Mouse (Mus musculus) frontal cortex, adult 2 months (tissue): ENCODE results near the gene Flt1. TPM values are rescaled to one million over a fixed set of nuclear protein-coding genes. Genes with fewer than 3 reads are reported as not detected.

Experiments used
- DNase-seq, 2 experiments: peaks; one replicate each; pipeline ENCODE4 v3.0.0; 2022; ENCODE audit warnings: low spot score in 1 of 2; ENCODE audit errors: extremely low spot score in 1 of 2
- polyA plus RNA-seq: library from polyadenylated mRNA; depleted of rRNA; stranded (reverse); fragments of >200 nt; gene quantifications from 2 replicates; pipeline ENCODE4 v1.2.3, GENCODE M21; 2012

The Flt1 gene
- polyA plus RNA-seq, 1 experiment = 29.7 TPM

DNA sequence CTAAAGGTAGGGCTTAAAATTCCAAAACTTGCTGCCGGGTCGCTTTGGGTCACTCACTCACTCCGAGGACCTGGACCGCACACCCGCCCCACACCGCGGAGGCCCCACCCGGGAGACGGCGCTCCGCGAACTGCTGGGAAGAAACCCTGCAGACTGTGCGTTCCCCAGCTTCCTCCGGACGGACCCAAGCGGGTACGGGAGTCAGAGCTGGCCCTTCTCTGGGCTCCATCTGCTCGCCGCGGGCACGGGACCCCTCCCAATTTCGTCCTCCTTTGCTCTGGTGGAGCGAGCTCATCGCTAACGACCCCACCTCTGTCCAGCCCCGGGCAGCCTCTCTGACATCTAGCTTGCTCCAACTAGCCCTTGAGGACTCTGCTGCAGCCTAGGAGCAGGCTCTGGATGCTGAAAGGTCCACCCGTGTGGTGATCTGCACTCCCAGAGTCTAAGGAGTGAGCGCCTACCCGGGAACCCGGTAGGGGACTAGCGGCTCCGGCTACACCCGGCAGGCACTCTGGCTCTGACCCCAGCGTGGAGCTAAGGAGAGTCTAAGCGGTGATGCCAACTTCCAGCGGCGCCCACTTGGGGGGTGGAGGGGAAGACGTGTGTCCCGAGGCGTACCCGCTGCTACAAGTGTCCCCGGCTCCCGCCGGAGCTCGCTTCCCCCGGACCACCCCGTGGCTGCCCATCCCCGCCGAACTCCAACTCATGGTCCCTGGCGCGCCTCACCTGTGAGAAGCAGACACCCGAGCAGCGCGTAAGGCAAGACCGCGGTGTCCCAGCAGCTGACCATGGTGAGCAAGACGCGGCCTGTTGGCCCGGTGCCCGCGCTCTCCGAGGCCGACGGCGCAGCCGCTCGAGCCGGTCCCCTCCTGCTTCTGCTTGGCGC lies 623 bp downstream of the Flt1 start:
- no peak for DNase-seq

DNA sequence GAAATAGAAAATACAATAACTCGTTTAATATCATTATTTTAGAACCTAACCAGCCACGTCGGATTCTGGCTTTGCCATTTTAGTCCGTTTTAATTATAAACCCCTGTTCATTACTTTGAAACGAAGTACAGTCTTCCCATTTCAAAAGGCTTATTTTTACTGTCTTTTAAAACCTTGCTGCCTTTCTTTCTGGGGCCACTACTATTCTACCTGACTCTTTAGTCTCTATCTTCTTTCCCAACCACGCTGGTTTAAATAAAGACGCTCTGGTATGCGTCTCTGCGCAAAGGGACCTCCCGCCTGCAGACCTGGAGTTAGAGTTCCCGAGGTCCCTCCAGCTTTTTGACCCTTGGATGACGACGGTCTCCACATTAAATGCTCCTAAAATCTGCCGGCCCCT lies 1.4 kb downstream of the Flt1 start:
- no peak for DNase-seq

DNA sequence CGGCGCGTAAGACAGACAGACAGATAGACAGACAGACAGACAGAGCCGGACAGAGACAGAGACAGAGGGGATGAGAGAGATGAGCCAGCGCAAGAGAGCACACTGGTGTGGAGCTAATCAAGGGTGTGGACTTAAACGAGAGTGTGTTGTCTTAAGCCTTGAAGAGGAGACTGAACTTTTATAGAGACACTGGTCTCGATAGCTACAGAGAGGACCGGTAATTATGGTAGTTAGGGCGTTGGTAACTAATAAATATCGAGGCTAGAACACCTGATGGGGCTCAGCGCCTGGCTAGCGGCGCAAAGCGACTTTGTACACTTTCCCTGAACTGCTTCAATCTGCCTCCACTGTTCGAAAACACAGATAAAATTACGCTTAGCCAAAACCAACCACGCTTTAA lies 2.0 kb downstream of the Flt1 start:
- DNase-seq = no peak

DNA sequence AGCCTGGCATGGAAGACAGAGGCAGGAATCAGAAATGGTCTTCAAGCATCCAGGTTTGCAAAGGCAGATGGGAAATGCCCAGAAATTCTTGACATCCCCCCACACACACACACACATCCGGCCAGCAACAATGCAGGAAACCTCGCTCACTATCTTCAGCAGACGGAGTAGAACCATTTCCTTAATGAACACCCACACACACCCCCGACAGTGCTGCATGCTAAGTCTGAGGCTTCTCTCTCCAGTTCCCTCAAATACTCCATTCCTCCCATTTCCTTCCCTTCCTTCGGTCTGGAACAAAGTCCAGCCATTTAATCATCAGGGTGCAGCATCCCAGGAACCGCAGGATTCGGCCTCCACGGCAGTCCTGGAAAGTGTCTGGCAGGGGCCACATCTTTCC lies 4.4 kb downstream of the Flt1 start:
- DNase-seq = no peak

DNA sequence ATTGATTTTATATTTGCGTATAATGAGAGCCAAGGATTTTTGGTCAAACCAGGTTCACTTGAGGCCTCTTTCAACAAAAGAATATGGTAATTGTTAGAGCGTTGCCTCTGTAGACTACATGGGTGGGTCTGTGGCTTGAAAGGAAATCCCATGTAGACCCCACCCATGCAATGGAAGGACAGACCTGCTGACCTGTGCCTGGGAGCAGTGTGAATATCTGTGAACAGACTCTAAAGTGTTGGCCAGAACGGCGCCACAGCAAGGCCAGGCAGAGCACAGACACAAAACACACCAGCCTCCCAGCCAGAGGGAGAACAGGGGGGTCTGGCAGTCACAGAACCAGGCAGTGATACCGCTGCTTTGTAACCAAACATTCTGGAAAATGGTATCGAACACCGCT lies 7.5 kb downstream of the Flt1 start:
- DNase-seq = no peak

DNA sequence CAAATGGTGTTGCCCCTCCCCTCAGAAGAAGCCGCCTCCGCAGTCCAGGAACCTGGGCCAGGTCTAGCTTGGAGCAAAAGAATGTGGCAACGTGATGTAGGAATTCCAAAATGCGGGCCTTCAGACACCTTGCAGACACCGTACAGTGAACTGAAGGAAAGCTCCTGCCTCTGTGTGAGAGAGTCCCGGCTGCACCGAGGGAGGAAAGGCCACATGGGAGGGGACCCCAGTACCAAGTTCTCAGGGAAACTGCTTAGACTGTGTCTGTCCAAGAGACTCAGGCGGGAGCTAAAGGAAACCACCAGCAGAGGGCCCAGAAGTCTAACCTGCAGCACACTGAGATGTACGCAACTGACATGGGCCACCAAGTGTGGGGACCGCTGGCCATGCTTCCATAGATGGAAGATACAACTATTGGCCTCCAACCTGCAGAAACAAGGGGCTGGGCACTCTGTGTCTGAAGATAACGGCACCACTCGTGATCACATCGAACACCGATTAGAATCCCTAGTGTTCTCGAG lies 9.1 kb downstream of the Flt1 start:
- DNase-seq = peak in 1 of 2 experiments; percentile 5

DNA sequence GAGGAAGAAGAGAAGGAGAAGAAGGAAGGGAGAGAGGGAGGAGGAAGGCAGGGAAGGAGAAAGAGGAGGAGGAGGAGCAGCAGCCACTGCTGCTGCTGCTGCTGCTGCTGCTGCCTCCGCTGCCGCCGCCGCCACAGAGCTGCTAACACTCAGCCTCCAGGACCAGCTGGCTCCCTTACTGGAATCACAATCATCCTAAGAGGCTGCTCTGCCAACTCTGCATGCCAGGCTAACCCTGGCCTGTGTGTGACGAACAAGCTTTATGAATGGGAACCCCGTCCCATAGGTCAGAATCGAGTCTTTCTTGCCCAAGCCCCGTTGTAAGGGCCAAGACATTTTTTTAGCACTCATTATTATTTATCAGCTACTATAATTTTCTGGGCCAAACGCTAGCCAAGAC lies 9.5 kb downstream of the Flt1 start:
- DNase-seq = peak in 1 of 2 experiments; percentile 37

DNA sequence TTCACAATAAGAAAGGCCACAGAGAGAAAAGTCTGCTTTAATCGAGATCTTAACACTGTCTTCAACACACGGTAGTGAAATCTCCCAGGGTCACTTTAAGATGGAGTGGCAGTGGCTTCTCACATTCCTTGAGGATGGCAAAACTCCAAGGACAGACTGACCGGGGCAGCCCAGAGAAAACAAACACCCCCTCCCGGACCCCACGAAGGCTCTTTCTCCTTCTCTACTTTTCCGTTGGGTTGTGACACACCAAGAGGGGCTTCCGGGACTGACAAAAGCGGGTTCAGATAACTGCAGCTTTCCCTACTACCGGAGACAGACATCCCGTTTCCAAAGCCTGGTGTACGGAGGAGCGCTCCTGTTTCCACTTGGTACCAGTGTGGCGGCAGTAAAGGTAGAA lies 10.4 kb downstream of the Flt1 start:
- no peak for DNase-seq

DNA sequence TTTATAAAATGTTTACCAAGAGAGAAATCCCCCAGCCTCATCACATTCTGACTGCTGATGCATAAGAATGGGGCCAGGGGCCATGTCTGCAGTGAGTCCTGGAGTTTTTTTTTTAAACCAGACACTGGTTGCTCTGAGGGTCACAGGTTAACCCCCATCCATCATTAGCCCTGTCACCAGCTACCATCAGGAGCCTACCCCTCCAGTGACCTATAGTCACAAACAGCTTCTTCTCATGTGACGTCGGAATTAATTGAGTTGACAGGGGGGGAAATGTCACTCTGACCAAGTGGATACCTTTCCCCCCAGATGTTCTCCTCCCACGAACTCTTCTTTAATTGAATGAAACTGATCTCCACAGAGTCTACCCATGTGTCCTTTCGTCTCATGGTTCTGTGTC lies 17.3 kb downstream of the Flt1 start:
- no peak for DNase-seq

DNA sequence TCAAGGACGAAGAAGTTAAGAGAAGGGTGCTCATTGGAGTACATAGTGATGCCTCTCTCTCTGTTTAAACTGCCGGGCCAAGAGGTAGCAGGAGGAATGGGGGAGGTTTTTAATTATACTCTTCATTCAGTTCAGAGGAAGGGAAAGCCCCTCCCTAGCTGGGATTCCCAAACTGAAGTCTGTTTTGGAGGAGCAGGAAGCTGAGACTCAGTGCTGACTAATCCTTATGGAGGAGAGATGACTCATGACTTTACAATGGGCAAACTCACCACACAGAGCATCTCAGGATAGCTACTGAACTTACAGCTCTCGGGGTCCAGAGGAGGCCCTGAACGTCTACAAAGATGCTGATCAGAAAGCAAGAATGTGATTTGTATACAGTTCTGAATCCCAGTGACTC lies 18.3 kb downstream of the Flt1 start:
- DNase-seq = peak in 1 of 2 experiments; percentile 64

DNA sequence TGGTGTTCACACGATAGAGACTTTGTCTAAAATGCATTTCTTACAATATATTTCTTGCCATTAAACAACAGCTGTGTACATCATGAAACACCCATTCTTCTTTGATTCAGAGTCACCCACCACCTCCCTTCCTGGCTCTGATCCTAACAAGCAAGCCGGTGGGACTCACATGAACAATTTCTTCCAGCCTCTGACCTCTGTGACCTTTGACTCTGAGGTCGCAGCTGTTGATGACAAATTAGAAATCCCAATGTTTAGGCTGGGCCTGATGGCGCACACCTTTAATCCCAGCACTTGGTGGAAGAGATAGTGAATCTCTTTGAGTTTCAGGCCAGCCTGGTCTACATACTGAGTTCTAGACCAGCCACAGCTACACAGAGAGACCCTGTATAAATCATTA lies 20.9 kb downstream of the Flt1 start:
- DNase-seq = no peak

DNA sequence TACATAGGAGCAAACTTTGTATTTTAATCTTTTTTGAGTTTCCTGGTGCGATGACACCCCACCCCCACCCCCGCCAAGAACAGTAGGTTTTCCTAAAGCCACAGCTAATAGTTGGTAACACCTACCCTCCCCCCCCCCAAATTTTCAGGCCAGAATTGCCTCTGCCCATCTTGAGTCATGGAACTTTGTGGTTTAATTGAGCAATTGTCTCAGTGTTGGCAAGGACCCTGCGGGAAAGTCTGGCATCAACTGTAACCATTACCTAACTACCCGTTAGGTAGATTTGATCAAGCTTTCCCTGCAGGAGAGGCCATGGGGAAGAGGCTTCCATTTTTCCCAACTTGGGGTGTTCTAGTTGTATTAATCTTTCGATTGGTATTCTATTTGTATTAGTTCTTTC lies 23.4 kb downstream of the Flt1 start:
- no peak for DNase-seq

DNA sequence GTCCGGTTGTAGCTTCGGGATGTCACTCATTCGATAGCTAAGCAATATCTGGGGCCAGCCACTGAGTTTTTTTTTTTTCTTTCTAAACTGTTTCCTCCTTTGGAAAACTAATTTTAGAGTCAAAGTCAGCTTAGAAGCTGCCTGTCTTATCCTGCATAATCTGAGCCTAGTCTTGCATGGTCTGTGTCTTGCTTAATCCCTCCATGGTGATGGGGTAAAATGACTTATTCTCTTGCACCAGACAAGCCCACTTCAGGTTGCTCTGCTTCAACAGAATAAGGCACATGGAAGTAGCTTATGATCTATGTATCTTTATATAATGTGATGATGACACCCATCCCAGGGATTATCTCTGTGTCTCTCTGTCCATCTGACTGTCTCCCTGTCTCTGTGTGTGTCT lies 24.8 kb downstream of the Flt1 start:
- no peak for DNase-seq

DNA sequence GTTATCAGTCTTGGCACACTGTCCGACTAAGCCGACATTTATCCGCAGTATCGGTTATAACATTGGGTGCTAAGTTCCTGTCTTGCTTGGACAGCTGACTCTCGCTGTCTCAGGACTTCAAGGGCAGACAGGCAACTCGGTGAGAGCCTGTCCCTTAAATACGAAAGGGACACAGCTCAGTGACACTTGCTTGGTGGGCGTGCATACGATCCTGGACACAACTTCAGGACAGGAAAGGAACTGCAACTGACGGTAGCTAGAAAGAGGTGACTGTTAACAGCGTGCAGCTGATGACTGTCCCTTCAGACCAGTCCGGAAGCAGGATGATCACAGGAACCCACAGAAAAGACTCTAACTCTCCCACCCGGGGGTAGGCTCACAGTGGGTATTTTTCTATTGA lies 27.8 kb downstream of the Flt1 start:
- DNase-seq = no peak

DNA sequence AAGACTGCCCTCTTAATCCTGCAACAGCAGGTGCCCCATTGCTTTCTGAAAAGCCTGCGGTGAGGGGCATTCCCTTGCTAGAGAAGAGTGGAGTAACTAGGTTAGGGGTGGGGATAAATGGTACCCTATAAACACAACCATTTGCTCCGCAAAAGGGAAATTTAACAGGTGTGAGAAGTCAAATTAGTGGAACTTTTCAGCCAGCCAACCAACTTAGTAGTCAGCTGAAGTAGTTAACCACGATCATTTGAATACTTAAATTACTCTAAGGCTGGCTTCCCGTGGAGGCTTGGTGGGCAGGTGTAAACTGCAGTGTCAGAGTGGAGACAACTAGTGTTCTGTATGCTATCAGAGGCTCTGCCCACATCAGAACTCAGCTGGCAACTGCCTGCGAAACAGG lies 28.6 kb downstream of the Flt1 start:
- no peak for DNase-seq

DNA sequence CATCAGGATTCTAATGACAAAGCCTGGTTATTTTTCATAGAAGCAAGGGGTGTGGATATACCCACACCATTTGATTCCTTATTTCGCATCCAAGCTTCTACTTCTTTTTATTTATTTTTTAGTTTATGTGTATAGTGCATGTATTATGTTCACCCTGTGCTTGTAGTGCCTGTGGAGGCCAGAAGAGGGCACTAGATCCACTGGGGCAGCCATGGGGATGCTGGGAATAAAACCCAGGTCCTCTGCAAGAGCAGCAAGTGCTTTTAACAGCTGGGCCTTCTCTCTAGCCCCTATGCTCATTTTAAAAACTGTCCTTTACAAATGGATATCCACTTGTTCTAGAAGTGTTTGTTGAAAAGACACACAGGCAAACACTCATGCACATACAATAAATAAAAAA lies 33.2 kb downstream of the Flt1 start:
- no peak for DNase-seq

DNA sequence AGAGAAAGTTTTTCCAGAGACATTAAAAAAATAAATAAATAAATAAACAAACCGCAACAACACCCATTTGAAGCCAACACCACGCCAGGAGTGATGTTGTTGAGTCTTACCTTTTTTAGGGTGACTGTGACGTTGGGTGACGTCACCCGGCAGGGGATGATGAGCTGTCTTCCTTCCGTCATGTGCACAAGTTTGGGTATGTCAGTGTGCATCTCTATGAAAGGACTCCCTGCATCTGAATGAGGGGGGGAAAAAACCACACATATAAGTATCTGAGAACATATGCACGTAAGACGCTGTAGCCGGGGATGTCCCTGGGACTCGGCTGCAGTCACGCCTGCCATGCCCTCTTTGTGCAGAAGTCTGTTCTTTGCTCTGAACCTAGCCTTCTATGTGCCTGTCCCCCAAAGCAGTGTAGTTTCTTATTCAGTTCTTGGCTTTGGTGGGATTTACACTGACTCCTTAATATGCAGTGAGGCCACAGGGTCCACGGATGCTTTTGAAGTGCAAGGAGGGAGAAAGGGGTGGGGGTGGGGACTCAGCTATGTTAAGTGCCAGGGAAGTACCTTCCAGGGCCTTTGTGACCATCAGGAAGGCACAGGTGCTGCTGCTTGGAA lies 42.0 kb downstream of the Flt1 start:
- no peak for DNase-seq

DNA sequence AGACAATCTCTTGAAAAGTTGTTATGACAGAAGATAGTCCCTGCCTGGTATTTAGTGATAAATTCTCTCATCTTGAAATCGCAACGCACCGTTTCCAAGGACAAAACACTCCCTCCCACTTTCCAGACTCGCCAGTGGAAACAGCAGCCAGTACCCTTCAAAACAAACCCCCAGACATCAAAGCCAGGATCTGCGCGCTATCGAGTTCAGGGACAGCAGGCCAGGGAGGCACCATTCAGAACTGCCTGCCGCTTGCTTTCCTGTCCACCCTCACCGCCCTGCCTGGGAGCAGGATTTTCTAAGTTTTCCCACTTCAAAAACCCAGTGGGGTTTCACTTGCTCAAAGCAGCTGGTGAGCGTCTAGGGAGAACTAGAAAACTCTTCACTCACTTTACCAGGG lies 44.6 kb downstream of the Flt1 start:
- DNase-seq = no peak

DNA sequence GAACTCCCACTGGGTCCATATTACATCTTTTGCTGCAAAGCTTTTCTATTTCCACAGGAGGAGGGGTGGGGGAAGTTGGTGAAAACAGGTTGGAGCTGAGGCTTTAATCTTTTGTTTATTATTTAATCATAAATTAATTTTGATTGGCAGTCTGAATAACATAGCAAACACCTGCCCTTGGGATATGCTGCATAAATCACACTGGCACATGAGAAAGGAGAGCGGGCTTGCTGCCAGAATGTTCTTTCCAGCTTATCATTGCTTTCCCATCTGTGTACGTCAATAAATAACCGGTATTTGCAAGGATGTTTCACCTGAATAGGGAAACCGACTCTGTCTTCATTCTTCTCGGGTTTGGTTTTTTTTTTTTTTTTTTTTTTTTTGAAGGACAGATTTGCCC lies 45.1 kb downstream of the Flt1 start:
- no peak for DNase-seq

DNA sequence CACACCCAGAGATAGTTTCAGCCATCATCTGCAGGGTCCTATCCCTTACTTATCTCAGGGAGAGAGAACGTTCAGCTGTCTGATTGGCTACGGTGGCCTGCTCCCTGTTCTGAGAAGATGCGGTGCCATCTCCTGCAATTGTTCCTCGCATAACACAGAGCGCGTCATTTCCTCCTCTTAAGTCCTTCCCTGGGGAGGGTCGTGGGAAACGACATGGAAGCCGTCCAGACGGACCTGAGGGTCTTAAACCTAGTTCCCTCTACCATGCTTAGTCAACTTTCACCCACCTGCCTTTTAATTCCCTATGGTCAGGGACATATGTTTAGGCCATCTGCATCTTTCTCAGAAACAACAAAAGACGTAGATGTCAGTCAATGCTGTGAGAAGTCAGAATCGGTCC lies 46.5 kb downstream of the Flt1 start:
- no peak for DNase-seq

DNA sequence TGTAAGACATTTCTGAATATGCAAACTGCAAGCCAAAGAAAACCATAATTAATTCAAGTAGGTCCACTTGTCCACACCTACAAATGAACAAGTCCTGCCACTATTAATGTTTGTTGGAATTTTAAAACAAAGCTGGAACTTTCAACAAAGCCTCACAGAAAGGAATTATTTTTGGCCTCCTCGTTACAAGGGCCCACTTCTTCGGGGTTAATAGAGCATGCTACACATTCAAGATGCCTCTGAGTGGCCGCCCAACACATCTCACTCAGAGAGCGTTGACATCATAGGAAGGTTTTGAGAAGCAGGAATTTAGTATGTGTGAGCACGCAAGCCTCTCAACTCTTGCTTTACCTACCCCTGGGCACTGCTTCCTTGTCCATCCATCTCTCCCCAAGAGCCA lies 50.0 kb downstream of the Flt1 start:
- no peak for DNase-seq

DNA sequence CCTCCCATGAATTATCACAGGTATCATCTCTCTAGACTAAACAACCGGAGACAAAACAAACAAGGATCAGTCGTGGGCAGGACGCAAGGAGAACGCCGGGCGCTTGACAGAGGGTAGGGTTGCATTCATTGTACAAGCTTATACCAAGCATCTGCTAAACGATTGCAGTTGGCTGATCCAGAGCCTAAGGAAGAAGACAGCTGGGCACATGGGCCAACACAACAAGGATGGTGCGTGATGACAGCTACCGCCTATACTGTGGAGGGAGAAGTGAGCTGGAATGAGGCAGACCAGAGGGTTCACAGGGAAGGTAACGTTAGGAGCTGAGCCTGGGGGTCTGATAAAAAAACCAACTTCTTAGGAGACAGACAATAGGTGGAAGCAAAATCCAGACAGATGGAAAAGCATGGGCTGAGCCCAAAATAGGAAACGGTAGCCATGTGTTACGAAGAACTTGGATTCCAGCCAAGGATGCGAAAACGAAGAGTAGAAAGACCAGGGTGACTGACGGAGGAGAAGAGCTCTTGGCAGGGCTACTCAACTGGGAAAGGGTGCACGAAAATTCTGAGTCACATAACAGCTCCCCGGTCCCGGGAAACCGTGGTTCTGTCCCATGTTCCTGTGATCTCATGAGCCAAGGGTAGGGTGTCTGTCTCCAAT lies 53.9 kb downstream of the Flt1 start:
- DNase-seq = peak; percentile 5 to 60
